Mouse (Mus musculus): Measurements from ENCODE around the gene Nsrp1. TPM values are rescaled to one million over a fixed set of nuclear protein-coding genes. Genes with fewer than 3 reads are reported as not detected.
"Not testable (repeated sequence)": the region's sequence is repeated elsewhere in the genome, so short reads cannot be mapped to it uniquely, and the experiment has no call there.

Nsrp1 gene
- polyA plus RNA-seq (2015; fragmentation: Nextera tagmentation; extraction: Ambion mirVana), result 38.5 and 45.1 TPM in 2 replicates

DNA sequence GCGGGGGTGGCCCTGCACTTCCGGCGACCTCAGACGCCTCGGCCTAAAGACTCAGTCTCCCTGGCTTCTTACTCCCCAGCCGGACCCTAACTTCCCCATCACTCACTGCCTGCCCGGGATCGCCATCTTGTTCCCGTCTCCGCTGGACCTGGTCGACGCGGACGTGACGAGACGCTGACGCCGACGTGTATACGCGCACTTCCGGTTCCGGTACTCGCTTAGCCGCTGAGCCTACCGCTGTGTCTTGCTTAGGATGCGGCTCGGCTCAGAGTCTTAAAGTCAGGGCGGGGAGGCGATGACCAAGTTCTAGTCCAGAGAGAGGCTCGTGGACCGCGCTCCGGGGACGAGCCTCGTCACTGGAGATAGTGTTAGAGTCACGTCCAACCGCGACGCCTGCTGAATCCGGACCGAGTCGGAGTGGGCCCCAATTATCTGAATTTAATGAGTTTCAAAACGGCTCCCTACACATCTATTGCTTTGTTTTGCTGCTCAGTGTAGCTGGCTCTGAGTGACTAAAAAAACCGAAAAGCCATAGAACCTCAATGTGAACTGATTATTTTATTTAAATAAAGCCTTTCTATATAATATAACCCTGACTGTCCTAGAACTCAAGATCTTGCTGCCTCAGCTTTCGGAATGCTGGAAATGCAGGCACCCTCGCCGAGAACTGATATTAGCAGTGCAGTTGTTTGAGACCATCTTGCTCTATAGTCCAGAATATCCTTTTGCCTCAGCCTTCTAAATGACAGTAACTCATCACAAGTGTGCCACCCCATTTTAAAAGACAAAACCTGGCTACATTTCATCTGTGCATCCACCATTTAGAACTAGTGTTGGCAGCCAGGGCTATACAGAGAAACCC, at the start of gene Nsrp1:
TSS of gene Nsrp1 (minus strand) at position 163 of the 862 bp plus-strand sequence.
- WGBS, result 4% methylated on average over 48 of the region's 48 CpGs
- TF ChIP-seq CTCF (IDR thresholded peaks at IDR 0.05; ENCODE audit: low read depth), result no peak
- TF ChIP-seq EP300 (optimal IDR thresholded peaks at IDR 0.05), result no peak
- peak within 1 kb of the TSS; percentile 80 for H3K4me2 ChIP-seq (replicated peaks; ENCODE audit: low read depth)
- DNase-seq (ENCODE audit: low spot score) (peak; percentile 93), ATAC-seq (ENCODE audit: low FRiP score, low TSS enrichment) (peak; percentile 99)
- H3K4me1 ChIP-seq (replicated peaks; ENCODE audit: control insufficient read depth, insufficient read depth), result no peaks in the 10 kb centered on the region
- peak within 1 kb of the TSS; percentile 89 for H3K27ac ChIP-seq (replicated peaks)
- peak within 1 kb of the TSS; percentile 89 for H3K4me3 ChIP-seq (ENCODE audit: low read depth, low read length)
- H3K9ac ChIP-seq (ENCODE audit: low read length), result peak within 1 kb of the TSS; percentile 76
- H3K36me3 ChIP-seq (ENCODE audit: control insufficient read depth, insufficient read depth, low read length), result peaks cover 6% of the 10 kb centered on the region; the same call in 1 of the 2 replicates
- H3K9me3 ChIP-seq (ENCODE audit: control insufficient read depth, low read length), result no peaks in the 10 kb centered on the region
- H3K27me3 ChIP-seq (ENCODE audit: control insufficient read depth, insufficient read depth, low read length), result no peaks in the 10 kb centered on the region

DNA sequence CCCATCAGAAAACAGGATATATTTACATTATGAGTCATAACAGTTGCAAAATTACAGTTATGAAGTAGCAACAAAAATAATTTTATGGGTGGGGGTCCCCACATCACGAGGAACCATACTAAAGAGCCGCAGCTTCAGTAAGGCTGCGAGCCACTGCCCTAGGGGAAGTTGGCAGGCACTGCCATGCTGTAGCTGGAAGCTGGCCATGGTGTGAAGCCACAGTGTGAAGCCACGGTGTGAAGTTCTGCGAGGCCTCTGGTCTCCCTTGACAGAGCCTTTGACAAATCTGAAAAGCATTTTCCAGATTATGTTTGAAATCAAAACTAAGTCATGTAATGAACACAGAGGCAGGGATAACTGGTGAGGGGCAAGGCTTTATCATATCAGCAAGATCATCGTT, 32.9 kb upstream of the Nsrp1 start:
- 68% methylated on average over 6 of the region's 6 CpGs for WGBS
- no peaks in the 10 kb centered on the region for H3K27me3 ChIP-seq (ENCODE audit: control insufficient read depth, insufficient read depth, low read length)
- ATAC-seq (ENCODE audit: low FRiP score, low TSS enrichment) (no peak), DNase-seq (ENCODE audit: low spot score) (no peak)
- no peak for TF ChIP-seq CTCF (IDR thresholded peaks at IDR 0.05; ENCODE audit: low read depth)
- TF ChIP-seq EP300 (optimal IDR thresholded peaks at IDR 0.05), result no peak
- H3K36me3 ChIP-seq (ENCODE audit: control insufficient read depth, insufficient read depth, low read length), result no peaks in the 10 kb centered on the region
- no peaks in the 10 kb centered on the region for H3K4me1 ChIP-seq (replicated peaks; ENCODE audit: control insufficient read depth, insufficient read depth)
- H3K4me3 ChIP-seq (ENCODE audit: low read depth, low read length), result no peak overlapping the region
- no peak overlapping the region for H3K27ac ChIP-seq (replicated peaks)
- H3K9ac ChIP-seq (ENCODE audit: low read length), result no peak overlapping the region
- H3K9me3 ChIP-seq (ENCODE audit: control insufficient read depth, low read length), result no peaks in the 10 kb centered on the region
- H3K4me2 ChIP-seq (replicated peaks; ENCODE audit: low read depth), result no peak overlapping the region

- no peaks in the 10 kb centered on the region for H3K27me3 ChIP-seq (ENCODE audit: control insufficient read depth, insufficient read depth, low read length)
- no peak overlapping the region for H3K4me2 ChIP-seq (replicated peaks; ENCODE audit: low read depth)
- H3K27ac ChIP-seq (replicated peaks), result no peak overlapping the region
- 91% methylated on average over 6 of the region's 6 CpGs for WGBS
- TF ChIP-seq EP300 (optimal IDR thresholded peaks at IDR 0.05), result no peak
- TF ChIP-seq CTCF (IDR thresholded peaks at IDR 0.05; ENCODE audit: low read depth), result no peak
- no peak overlapping the region for H3K4me3 ChIP-seq (ENCODE audit: low read depth, low read length)
- H3K4me1 ChIP-seq (replicated peaks; ENCODE audit: control insufficient read depth, insufficient read depth), result no peaks in the 10 kb centered on the region
- DNase-seq (ENCODE audit: low spot score), result no peak
- no peaks in the 10 kb centered on the region for H3K9me3 ChIP-seq (ENCODE audit: control insufficient read depth, low read length)
- ATAC-seq (ENCODE audit: low FRiP score, low TSS enrichment), result no peak
- H3K9ac ChIP-seq (ENCODE audit: low read length), result no peak overlapping the region
- no peaks in the 10 kb centered on the region for H3K36me3 ChIP-seq (ENCODE audit: control insufficient read depth, insufficient read depth, low read length)
Observed at GRCm38 (mm10) chr11:77108442-77108841, 30.2 kb upstream of the Nsrp1 start.

- not testable (repeated sequence) for DNase-seq (ENCODE audit: low spot score); H3K4me2 ChIP-seq (replicated peaks; ENCODE audit: low read depth); ATAC-seq (ENCODE audit: low FRiP score, low TSS enrichment); H3K36me3 ChIP-seq (ENCODE audit: control insufficient read depth, insufficient read depth, low read length); H3K9me3 ChIP-seq (ENCODE audit: control insufficient read depth, low read length); H3K27me3 ChIP-seq (ENCODE audit: control insufficient read depth, insufficient read depth, low read length); H3K9ac ChIP-seq (ENCODE audit: low read length); H3K4me1 ChIP-seq (replicated peaks; ENCODE audit: control insufficient read depth, insufficient read depth); H3K27ac ChIP-seq (replicated peaks); H3K4me3 ChIP-seq (ENCODE audit: low read depth, low read length)
- 82% methylated on average over 12 of the region's 12 CpGs for WGBS
- 0 out of 2 replicates have a peak, but pooled peaks have one; percentile 4 for TF ChIP-seq CTCF (IDR thresholded peaks at IDR 0.05; ENCODE audit: low read depth)
Observed at GRCm38 (mm10) chr11:77107872-77108271, 29.6 kb upstream of the Nsrp1 start.

DNA sequence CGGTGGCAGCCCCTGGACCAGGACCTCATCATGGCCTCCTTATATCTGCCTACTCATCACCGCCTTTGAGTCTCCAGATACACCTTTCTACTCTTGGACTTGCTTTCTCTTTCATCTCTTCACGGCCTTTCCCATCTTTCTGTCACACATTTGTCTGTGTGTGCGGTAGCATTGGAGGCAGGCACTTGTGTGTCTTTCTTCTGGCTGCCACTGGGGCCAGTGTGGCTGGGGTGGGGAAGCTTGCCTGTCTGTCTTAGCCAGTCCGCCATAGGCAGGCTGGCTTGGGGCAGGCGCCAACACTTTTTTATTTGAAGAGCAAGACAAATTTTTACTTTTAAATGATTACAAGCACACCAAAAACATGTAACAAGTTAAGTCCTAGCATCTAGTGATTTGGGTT, 28.7 kb upstream of the Nsrp1 start:
- Histone ChIP-seq H3K4me1 (replicated peaks; ENCODE audit: control insufficient read depth, insufficient read depth) (no peaks in the 10 kb centered on the region), H3K27me3 (ENCODE audit: control insufficient read depth, insufficient read depth, low read length) (no peaks in the 10 kb centered on the region), H3K27ac (replicated peaks) (no peak overlapping the region), H3K4me3 (ENCODE audit: low read depth, low read length) (no peak overlapping the region), H3K36me3 (ENCODE audit: control insufficient read depth, insufficient read depth, low read length) (no peaks in the 10 kb centered on the region), H3K4me2 (replicated peaks; ENCODE audit: low read depth) (no peak overlapping the region), H3K9me3 (ENCODE audit: control insufficient read depth, low read length) (no peaks in the 10 kb centered on the region), H3K9ac (ENCODE audit: low read length) (no peak overlapping the region)
- no peak for TF ChIP-seq EP300 (optimal IDR thresholded peaks at IDR 0.05)
- TF ChIP-seq CTCF (IDR thresholded peaks at IDR 0.05; ENCODE audit: low read depth), result no peak
- 94% methylated on average over 6 of the region's 6 CpGs for WGBS
- ATAC-seq (ENCODE audit: low FRiP score, low TSS enrichment) (no peak), DNase-seq (ENCODE audit: low spot score) (no peak)
